Mouse (Mus musculus): ENCODE results near the gene Mcts2. TPM values are rescaled to one million over a fixed set of nuclear protein-coding genes. Genes with fewer than 3 reads are reported as not detected.
A peak's percentile ranks its signal among the peaks of the same experiment; 100 is the strongest.

Mcts2 gene
- polyA plus RNA-seq, 1 experiment = 27.0 TPM

GRCm38 (mm10) chr2:152726213-152726612, 39.4 kb downstream of the Mcts2 start:
- no peak overlapping the region for H3ac ChIP-seq (ENCODE audit: control insufficient read depth, insufficient read length)
- H3K79me2 ChIP-seq (ENCODE audit: control insufficient read depth, insufficient read depth) = no peaks in the 10 kb centered on the region
- no peak for TF ChIP-seq MAX (IDR thresholded peaks at IDR 0.05; ENCODE audit: low read depth)
- no peak for TF ChIP-seq E2F4 (IDR thresholded peaks at IDR 0.05; ENCODE audit: insufficient read depth)
- no peak for TF ChIP-seq POLR2AphosphoS2 (IDR thresholded peaks at IDR 0.05; ENCODE audit: insufficient read length, low read depth)
- TF ChIP-seq TCF3 (IDR thresholded peaks at IDR 0.05; ENCODE audit: insufficient read length, low read depth) = no peak
- TF ChIP-seq SRF (IDR thresholded peaks at IDR 0.05; ENCODE audit: control insufficient read depth, insufficient read length, low read depth) = no peak
- no peak for TF ChIP-seq CEBPB (IDR thresholded peaks at IDR 0.05; ENCODE audit: insufficient read depth, poor library complexity, severe bottlenecking)
- no peak for TF ChIP-seq USF1 (IDR thresholded peaks at IDR 0.05; ENCODE audit: low read depth)
- TF ChIP-seq TCF12 (IDR thresholded peaks at IDR 0.05; ENCODE audit: insufficient read depth, poor library complexity, severe bottlenecking) = no peak
- no peak for TF ChIP-seq POLR2A (IDR thresholded peaks at IDR 0.05; ENCODE audit: insufficient read length, low read depth)
- H3K4me3 ChIP-seq = no peak overlapping the region
- H3K4me2 ChIP-seq (ENCODE audit: low read depth) = no peak overlapping the region
- H3K27me3 ChIP-seq (ENCODE audit: control insufficient read depth, insufficient read depth, insufficient read length) = no peaks in the 10 kb centered on the region
- no peaks in the 10 kb centered on the region for H3K36me3 ChIP-seq (ENCODE audit: control insufficient read depth, insufficient read depth)

- Histone ChIP-seq H3K4me2 (ENCODE audit: low read depth) (peak overlapping the region; percentile 84), H3K79me2 (ENCODE audit: control insufficient read depth, insufficient read depth) (no peaks in the 10 kb centered on the region), H3ac (ENCODE audit: control insufficient read depth, insufficient read length) (no peak overlapping the region), H3K36me3 (ENCODE audit: control insufficient read depth, insufficient read depth) (no peaks in the 10 kb centered on the region), H3K4me3 (peak overlapping the region; percentile 3), H3K27me3 (ENCODE audit: control insufficient read depth, insufficient read depth, insufficient read length) (no peaks in the 10 kb centered on the region)
- no peak for TF ChIP-seq E2F4 (IDR thresholded peaks at IDR 0.05; ENCODE audit: insufficient read depth)
- TF ChIP-seq CEBPB (IDR thresholded peaks at IDR 0.05; ENCODE audit: insufficient read depth, poor library complexity, severe bottlenecking) = peak; percentile 92
- no peak for TF ChIP-seq POLR2AphosphoS2 (IDR thresholded peaks at IDR 0.05; ENCODE audit: insufficient read length, low read depth)
- TF ChIP-seq MYOG (IDR thresholded peaks at IDR 0.05; ENCODE audit: control insufficient read depth in 1 of 3, insufficient read depth in 1 of 3, insufficient read length in 2 of 3, low read depth in 2 of 3) = peak in 1 of 3 experiments; percentile 61
- TF ChIP-seq USF1 (IDR thresholded peaks at IDR 0.05; ENCODE audit: low read depth) = peak; percentile 79
- peak in 2 of 3 experiments; percentile 18 to 52 for TF ChIP-seq MYOD1 (IDR thresholded peaks at IDR 0.05; ENCODE audit: control insufficient read depth in 1 of 3, insufficient read length in 2 of 3, low read depth in 2 of 3)
- TF ChIP-seq POLR2A (IDR thresholded peaks at IDR 0.05; ENCODE audit: insufficient read length, low read depth) = no peak
- TF ChIP-seq TCF12 (IDR thresholded peaks at IDR 0.05; ENCODE audit: insufficient read depth, poor library complexity, severe bottlenecking) = no peak
These were observed 40.0 kb downstream of the Mcts2 start for GRCm38 (mm10) chr2:152726751-152727335.

DNA sequence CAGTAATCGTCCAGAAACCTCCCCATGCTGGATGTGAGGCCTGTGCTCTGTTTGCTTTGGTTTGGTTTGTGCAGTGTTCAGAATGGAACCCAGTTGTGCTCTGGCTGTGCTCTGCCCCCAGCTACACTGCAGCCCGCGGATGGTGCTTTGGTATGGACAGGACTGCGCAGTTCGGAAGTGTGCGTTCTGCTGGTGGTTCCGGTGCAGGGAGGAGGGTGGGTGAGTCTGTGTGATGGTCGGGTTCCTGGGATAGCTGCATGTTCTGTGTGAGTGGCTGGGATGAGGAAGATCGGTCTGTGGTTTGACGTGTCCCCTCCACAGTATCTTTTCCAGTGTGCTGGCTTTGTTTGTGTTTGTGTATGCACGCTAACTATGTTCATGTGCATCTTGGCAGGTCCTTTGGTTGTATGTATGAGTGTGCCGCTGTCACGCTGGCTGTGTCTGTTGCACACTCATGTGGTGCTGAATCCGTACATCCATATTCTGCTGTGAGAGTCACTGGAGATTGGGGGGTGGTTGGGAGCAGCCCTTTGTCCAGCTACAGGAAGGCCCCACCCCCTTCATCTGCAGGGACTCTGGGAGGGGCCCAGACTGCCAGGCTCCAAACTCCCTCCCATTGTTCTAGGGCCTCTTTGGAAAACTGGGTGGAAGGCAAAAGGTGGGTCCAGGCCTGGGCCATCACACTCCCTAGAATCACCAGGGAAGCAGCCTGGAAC, 41.1 kb downstream of the Mcts2 start:
- no peaks in the 10 kb centered on the region for H3K36me3 ChIP-seq (ENCODE audit: control insufficient read depth, insufficient read depth)
- no peak overlapping the region for H3ac ChIP-seq (ENCODE audit: control insufficient read depth, insufficient read length)
- peak overlapping the region; percentile 84 for H3K4me2 ChIP-seq (ENCODE audit: low read depth)
- H3K4me3 ChIP-seq = peak overlapping the region; percentile 3
- H3K27me3 ChIP-seq (ENCODE audit: control insufficient read depth, insufficient read depth, insufficient read length) = no peaks in the 10 kb centered on the region
- no peaks in the 10 kb centered on the region for H3K79me2 ChIP-seq (ENCODE audit: control insufficient read depth, insufficient read depth)
- TF ChIP-seq E2F4 (IDR thresholded peaks at IDR 0.05; ENCODE audit: insufficient read depth) (no peak), MYOG (IDR thresholded peaks at IDR 0.05; ENCODE audit: control insufficient read depth in 1 of 3, insufficient read depth in 1 of 3, insufficient read length in 2 of 3, low read depth in 2 of 3) (no peak), REST (IDR thresholded peaks at IDR 0.05; ENCODE audit: insufficient read depth, insufficient read length) (no peak), MYOD1 (IDR thresholded peaks at IDR 0.05; ENCODE audit: control insufficient read depth in 1 of 3, insufficient read length in 2 of 3, low read depth in 2 of 3) (no peak), POLR2AphosphoS2 (IDR thresholded peaks at IDR 0.05; ENCODE audit: insufficient read length, low read depth) (peak; percentile 61), TCF12 (IDR thresholded peaks at IDR 0.05; ENCODE audit: insufficient read depth, poor library complexity, severe bottlenecking) (no peak), TCF3 (IDR thresholded peaks at IDR 0.05; ENCODE audit: insufficient read length, low read depth) (no peak), USF1 (IDR thresholded peaks at IDR 0.05; ENCODE audit: low read depth) (no peak), MAX (IDR thresholded peaks at IDR 0.05; ENCODE audit: low read depth) (no peak), POLR2A (IDR thresholded peaks at IDR 0.05; ENCODE audit: insufficient read length, low read depth) (peak; percentile 51), SRF (IDR thresholded peaks at IDR 0.05; ENCODE audit: control insufficient read depth, insufficient read length, low read depth) (no peak), CEBPB (IDR thresholded peaks at IDR 0.05; ENCODE audit: insufficient read depth, poor library complexity, severe bottlenecking) (no peak)

- no peak overlapping the region for H3ac ChIP-seq (ENCODE audit: control insufficient read depth, insufficient read length)
- no peaks in the 10 kb centered on the region for H3K36me3 ChIP-seq (ENCODE audit: control insufficient read depth, insufficient read depth)
- H3K27me3 ChIP-seq (ENCODE audit: control insufficient read depth, insufficient read depth, insufficient read length) = no peaks in the 10 kb centered on the region
- H3K79me2 ChIP-seq (ENCODE audit: control insufficient read depth, insufficient read depth) = no peaks in the 10 kb centered on the region
- no peak overlapping the region for H3K4me3 ChIP-seq
- TF ChIP-seq TCF3 (IDR thresholded peaks at IDR 0.05; ENCODE audit: insufficient read length, low read depth) (no peak), MYOG (IDR thresholded peaks at IDR 0.05; ENCODE audit: control insufficient read depth in 1 of 3, insufficient read depth in 1 of 3, insufficient read length in 2 of 3, low read depth in 2 of 3) (no peak), USF1 (IDR thresholded peaks at IDR 0.05; ENCODE audit: low read depth) (no peak), MYOD1 (IDR thresholded peaks at IDR 0.05; ENCODE audit: control insufficient read depth in 1 of 3, insufficient read length in 2 of 3, low read depth in 2 of 3) (no peak), E2F4 (IDR thresholded peaks at IDR 0.05; ENCODE audit: insufficient read depth) (no peak), REST (IDR thresholded peaks at IDR 0.05; ENCODE audit: insufficient read depth, insufficient read length) (no peak), SRF (IDR thresholded peaks at IDR 0.05; ENCODE audit: control insufficient read depth, insufficient read length, low read depth) (no peak), POLR2AphosphoS2 (IDR thresholded peaks at IDR 0.05; ENCODE audit: insufficient read length, low read depth) (no peak), POLR2A (IDR thresholded peaks at IDR 0.05; ENCODE audit: insufficient read length, low read depth) (no peak), CEBPB (IDR thresholded peaks at IDR 0.05; ENCODE audit: insufficient read depth, poor library complexity, severe bottlenecking) (no peak), TCF12 (IDR thresholded peaks at IDR 0.05; ENCODE audit: insufficient read depth, poor library complexity, severe bottlenecking) (no peak), MAX (IDR thresholded peaks at IDR 0.05; ENCODE audit: low read depth) (no peak)
- peak overlapping the region; percentile 84 for H3K4me2 ChIP-seq (ENCODE audit: low read depth)
These were observed 41.8 kb downstream of the Mcts2 start for GRCm38 (mm10) chr2:152728594-152728993.

Data from myocyte (in vitro differentiated cells).